Mouse (Mus musculus) kidney, postnatal 4 days (tissue): ENCODE results near the gene Mmp15.

Experiments
- DNase-seq, 2 experiments: peaks; one replicate each; pipeline ENCODE4 v3.0.0; 2021; ENCODE audit warnings: mixed read lengths in 2 of 2

The Mmp15 gene

GRCm38 (mm10) chr8:95352151-95352870, at the start of gene Mmp15:
Gene Mmp15, plus strand, starts transcription at chr8:95352268.
- DNase-seq = peak; percentile 79 to 86

DNA sequence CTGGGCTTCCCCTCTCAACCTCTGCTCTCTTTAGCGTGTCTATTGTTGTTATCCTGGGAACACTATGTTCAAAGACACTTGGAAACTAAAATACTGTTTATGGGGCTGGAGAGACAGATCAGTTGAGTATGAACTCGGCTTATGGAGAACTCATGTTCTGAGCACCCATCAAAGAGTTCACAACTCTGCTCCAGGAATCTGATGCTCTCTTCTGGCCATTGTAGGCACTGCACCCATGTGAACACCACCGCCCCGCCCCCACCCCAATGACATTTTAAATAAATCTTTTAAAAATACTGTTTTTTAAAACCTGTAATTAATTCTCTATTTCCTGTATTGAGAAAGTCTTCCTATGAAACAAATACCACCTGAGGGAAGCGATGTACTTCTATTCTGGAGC, 49.7 kb upstream of the Mmp15 start:
- peak; percentile 62 to 68 for DNase-seq

DNA sequence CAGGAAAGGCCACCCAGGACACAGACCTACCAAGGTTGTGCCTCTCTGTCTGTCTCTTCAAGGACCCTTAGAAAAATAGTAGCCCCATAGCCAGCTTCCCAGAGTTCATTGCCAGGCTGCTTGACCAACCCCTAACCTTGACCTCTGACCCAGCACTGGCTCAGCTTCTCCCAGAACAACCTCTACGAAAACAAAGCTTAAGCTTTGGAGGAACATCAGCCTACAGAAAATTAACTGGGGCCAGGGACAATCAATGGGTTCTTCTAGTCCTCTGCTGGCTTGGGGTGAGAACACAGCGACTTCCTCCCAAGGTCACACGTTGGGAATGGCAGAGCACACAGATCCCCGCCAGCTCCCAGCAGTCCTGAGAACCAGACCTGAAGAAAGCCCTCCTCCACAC, 46.5 kb upstream of the Mmp15 start:
- no peak for DNase-seq

DNA sequence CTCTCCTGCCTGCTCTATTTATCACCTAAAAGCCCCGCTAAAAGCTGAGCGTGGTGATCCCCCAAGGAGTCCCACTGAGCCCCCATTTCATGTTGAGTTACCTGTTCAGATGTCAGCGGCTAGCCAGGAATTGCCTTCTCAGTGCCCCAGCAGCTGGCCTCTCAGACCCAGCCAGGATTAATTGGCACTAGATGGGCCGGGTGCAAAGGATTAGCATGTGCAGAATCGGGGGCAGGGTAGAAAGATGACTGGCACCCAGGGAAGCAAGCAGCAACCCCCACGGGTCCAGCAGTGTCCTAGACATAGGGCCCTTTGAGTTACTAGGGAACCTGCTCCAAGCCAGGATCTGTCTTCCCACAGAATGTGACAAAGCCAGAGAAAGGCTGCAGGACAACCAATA, 45.6 kb upstream of the Mmp15 start, which contains the start of gene Cngb1:
TSS of gene Cngb1 (minus strand) at position 155 of the 400 bp plus-strand sequence.
- no peak for DNase-seq

- DNase-seq = no peak
Observed at GRCm38 (mm10) chr8:95310342-95310970, 41.6 kb upstream of the Mmp15 start, which contains the start of gene Tepp. Gene Tepp, plus strand, starts transcription at chr8:95310566.

- DNase-seq = peak; percentile 33 to 43
Observed at GRCm38 (mm10) chr8:95312836-95313235, 39.2 kb upstream of the Mmp15 start.

DNA sequence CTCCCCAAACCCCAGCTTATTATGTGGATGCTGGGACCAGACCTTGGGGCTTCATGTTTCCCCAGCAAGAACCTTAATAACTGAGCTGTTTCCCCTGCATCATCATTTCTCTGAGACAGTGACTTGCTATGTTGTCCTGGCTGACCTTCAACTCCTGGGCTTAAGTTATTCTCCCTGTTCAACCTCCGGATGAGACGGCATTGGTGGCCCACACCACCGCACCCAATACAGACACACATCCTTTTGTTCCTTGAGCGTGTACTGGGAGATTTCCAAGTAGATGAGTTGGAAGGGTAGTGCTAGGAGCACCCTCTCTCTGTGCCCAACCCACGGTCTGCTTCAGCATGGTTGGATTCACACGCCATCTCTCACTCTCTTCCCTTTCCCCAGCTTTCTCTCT, 38.2 kb upstream of the Mmp15 start:
- DNase-seq = no peak

DNA sequence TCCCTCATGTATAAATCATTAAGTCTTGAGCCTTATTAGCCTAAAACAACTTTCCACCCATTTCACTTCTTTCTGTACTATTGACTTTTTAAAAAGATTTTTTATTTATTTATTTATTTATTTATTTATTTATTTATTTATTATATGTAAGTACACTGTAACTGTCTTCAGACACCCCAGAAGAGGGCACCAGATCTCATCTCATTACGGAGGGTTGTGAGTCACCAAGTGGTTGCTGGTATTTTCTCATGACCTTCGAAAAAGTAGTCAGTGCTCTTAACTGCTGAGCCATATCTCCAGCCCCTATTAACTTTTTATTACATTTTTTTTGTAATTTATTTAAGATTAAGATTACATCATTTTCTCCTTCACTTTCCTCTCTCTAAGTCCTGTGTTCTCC, 37.4 kb upstream of the Mmp15 start:
- DNase-seq = no peak

DNA sequence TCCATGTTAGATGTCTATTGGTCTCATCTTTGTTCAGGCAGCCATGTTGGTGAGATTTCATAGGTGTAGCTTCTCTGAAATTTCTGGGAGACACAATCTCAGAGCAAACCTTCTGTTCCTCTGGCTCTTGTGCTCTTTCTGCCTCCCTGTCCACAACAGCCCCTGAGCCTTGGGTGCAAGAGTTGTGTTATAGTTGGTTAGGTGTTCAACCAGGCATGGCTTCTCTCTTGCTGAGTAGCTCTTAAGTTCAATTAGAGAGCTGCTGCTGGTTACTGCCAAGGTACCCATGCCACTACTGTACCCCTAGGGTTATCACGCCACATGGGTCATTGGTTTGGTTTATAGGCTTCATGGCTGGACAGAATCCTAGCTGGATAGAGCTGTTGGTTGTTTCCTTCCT, 36.7 kb upstream of the Mmp15 start:
- no peak for DNase-seq

DNA sequence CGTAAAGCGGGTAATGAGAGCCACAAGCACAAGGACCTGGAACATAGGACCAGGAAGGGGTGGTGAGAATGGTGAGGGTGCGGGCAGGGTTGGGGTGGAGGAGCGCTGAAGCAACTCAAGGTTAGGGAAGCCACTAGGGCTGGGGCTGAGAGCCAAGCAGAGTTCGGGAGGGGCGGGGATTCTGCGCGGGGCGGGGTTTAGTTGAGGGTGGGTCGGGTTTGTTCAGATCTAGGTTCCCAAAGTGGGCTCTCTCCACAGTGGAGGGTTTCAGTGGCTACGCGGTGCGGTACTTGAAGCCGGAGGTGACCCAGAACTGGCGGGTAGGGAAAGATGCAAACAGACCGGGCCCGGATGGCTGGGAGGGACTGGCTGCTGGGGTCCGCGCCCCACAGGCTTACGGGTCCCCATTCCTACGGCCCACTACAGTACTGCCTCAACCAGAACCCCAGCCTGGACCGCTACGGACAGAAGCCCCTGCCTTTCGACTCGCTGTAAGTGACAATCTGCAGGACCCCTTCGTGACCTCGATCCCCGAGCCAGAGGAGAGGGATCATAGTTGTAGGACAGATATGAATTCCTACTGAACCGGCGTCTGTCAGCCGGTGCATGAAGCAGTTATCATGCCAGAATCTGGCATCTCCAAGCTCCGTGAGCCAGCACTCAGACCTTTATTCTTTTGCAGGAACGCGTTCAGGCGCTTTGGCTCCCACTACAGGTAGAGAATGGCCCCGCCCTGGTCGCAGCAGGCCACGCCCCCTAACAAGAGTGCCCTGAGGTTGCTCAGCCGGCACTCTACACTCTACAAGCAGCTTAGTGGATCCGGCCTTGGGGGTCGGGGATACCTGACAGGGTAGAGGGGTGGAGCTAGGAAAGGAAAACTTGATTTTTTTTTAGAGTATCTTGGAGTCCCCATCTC, 31.6 kb upstream of the Mmp15 start:
- DNase-seq = peak; percentile 86 to 90

- DNase-seq = no peak
Observed at GRCm38 (mm10) chr8:95323201-95323600, 28.9 kb upstream of the Mmp15 start.

- DNase-seq = no peak
Observed at GRCm38 (mm10) chr8:95324646-95325045, 27.4 kb upstream of the Mmp15 start.

- no peak for DNase-seq
Observed at GRCm38 (mm10) chr8:95326822-95327221, 25.2 kb upstream of the Mmp15 start.

DNA sequence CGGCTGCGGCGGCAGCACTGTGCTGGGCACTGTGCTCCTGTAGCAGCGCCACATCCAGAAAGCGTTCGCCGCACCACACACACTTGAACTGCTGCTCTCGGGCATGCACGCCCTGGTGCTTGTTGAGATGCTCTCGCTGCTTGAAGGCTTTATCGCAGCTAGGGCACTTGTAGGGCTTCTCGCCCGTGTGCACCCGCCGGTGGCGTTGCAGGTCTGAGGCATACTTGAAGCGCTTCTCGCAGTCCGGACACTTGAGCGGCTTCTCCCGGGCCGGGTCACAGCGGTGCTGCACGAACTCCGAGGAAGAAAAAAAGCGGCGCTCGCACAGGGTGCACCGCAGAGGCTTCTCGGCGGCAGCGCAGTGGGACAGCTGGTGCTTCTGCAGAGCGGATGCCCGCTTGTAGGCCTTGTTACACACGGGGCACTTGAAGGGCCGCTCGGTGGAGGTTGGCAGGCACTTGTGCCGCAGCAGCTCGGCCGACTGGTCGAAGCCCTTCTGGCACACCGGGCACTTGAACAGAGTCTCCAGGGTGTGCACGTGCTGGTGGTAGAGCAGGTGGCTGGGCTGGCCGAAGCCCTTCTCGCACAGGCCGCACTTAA, 24.1 kb upstream of the Mmp15 start:
- no peak for DNase-seq

GRCm38 (mm10) chr8:95330367-95330766, 21.7 kb upstream of the Mmp15 start:
- DNase-seq = no peak

- DNase-seq = peak; percentile 79 to 87
Observed at GRCm38 (mm10) chr8:95331156-95331719, 20.8 kb upstream of the Mmp15 start.

DNA sequence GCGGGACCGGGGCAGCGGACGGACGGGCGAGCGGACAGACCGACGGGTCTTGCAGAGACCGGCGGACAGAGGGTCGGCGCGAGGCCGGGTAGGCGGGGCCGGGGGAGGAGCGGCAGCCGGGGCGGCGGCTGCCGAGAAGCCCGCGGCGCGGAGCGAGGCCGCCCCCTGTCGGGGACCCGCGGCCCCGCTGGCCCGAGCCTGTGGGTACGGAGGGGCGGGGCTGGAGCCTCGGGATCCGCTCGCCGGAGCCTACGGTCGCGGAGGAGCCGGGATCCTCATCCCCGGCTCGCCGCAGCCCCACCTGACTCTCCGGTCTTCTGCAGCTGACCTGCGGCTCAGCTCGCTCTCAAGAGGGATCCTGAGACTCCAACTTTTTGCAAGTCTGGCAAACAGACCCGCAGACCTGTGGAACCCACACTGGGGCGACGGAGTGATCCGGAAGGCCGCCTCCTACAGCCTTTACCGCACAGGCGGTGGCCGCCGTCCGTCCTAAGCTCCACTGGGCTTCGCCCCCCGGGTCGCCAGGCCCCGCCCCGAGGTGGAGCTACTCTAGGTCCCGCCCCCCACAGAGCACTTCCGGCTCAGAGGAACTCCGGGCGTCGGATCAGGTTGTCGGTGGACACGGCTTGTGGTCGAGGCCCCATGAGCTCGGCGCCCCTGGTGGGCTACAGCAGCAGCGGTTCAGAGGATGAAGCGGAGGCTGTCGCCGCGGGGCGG, 20.2 kb upstream of the Mmp15 start, which contains the start of the genes Zfp319 and Usb1:
TSS of gene Zfp319 (minus strand) at position 231 of the 717 bp plus-strand sequence.
TSS of gene Usb1 (plus strand) at position 565 of the 717 bp plus-strand sequence.
- peak; percentile 97 to 98 for DNase-seq

DNA sequence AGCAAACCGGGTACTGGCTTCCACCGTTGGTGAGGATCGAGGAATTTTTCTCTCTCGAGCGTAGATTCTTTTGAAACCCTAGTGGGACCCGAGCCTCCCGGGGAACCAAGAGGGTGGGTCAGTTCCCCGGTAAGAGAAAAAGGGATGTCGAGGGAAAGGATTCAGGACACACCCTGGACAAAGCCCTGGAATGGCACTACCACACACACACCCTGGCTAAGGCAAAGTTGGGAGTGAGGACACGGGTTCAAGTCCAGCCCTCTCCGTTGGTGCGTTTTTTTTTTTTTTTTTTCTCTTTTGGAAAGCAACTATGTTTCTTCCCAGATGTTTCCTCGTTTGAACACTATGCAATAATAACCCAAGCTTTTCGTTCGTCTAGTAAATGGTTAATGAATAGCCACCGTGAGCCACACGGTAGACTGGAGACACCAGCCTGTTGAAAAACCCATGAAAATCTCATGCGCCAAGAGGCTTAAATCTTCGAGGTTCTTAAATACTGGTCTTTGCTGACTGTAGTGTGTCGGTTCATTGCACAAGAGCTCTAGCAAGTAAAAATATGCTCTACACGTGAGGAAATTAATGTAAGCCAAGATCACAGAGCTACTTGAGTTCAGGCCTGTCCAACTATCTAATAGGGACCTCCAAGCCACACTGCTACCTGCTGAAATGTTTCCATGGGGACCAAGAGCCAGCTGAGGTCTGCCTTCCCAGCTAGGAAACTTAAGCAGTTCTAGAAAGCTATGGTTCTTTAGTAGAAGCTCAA, 19.4 kb upstream of the Mmp15 start:
- no peak for DNase-seq

GRCm38 (mm10) chr8:95335706-95336105, 16.4 kb upstream of the Mmp15 start:
- DNase-seq = no peak

DNA sequence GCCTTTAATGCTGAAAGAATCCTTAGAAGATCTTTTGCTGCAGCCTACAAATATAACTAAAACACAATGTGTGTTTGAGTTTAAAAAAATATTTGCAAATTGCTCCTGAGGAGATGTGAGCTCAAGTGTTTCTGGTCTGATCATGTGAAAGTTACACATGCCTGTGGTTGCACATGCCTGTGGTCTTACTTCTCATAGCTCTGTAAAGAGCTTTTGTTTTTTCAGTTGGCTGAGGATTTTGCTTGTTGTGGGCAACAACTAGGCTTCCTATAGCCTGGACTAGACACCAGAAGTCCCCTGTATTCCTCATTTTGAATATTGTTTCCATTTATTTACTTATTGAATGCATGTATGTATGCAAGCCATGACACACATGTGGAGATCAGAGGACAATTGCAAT, 15.7 kb upstream of the Mmp15 start:
- DNase-seq = no peak

DNA sequence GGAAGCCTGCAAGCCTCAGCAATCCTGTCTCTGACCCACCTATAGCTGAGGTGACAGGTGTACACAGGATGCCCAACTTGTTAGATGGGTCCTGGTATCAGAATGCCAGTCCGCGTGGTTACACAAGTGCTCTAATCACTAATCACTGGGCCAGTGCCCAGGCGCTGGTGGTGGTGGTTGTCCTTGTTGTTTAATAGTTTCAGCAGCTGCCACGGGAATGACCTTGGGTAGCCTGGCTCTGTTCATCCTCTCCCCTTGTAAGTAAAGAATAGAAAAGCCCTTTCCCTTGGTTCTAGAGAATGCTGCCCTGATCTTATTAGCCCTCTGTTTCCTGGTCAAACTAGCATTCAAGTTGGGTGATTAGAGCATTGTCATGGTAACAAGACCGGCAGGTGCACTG, 10.3 kb upstream of the Mmp15 start:
- DNase-seq = no peak
